Mouse (Mus musculus): Measurements from ENCODE around the gene Slc16a5.

The Slc16a5 gene

GRCm38 (mm10) chr11:115462243-115462891 lies at the start of gene Slc16a5:
TSS of gene Slc16a5 (plus strand) at chr11:115462474.
- DNase-seq = no peak

DNA sequence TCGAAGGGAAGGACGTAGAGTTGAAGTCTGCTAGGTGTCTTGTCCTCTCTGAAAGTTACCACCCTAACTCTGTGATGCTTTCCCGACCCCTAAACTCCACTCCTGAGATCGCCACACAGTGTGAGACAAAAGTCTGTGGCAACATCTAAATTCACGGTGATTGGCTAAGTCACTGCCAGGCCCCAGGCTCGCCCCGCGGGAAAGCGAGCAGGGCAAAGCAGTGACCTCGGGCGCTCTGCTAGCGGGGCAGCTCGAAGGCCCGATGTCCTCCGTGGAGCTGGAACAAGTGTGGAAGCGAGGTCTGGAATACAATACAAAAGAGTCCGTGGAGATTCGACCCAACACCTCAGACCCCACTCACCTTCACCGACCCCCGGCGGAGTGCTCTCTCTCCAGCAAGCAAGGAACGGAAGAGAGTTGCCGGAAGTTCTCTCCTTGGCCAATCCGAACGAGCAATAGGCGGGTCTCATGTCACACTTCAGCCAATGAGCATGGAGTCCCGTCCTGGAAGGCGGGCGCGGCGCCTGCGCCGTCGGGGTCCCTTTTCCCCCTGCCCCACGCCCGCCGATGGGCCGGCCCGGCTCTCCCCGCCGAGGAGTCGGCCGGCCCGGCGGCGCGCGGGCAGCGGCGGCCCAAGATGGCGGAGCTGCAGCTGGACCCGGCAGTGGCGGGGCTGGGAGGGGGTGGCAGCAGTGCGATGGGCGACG lies 42.6 kb upstream of the Slc16a5 start, which contains the start of the genes Atp5h and Kctd2:
Gene Atp5h, minus strand, starts transcription at position 432 of the 707 bp plus-strand sequence.
Gene Kctd2, plus strand, starts transcription at position 598 of the 707 bp plus-strand sequence.
- peak; percentile 95 for DNase-seq

- peak; percentile 71 for DNase-seq
Observed at GRCm38 (mm10) chr11:115420336-115421190, 41.7 kb upstream of the Slc16a5 start.

DNA sequence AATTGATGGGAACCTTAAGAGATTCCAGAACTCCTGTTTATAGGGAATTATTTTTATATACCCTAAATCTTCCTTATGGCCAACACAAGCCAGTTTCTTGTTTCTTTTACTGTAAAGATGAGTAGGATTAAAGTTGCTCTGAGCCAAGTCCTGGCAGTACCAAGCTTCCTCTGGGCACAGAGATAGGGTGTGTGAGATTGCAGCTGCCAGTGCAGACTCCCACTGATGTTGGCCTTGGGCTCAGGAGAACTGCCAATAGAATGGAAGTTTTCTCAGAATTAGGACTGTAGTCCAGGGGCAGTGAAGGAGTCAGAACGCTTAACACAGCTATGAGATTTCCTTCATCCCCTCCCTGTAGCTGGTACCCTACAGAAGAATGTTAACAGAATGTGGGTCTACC lies 40.9 kb upstream of the Slc16a5 start:
- DNase-seq = no peak

DNA sequence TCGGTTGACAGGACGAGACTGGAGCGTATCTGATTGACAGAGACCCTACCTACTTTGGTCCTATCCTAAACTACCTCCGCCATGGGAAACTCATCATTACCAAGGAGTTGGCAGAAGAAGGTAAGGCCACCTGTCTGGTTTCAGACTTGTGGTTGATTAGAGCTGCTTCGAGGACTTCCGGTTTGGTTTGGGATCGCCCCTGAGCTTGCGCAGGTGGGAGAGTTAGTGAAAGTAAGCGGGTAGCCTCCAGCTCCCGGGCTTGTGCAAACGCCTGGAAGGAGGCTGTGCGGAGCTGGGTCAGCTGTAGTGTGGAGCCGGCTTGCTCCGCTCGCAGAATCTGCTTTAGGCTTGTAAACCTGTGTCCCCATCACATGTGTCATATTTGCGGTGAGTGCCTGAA lies 40.3 kb upstream of the Slc16a5 start:
- no peak for DNase-seq

DNA sequence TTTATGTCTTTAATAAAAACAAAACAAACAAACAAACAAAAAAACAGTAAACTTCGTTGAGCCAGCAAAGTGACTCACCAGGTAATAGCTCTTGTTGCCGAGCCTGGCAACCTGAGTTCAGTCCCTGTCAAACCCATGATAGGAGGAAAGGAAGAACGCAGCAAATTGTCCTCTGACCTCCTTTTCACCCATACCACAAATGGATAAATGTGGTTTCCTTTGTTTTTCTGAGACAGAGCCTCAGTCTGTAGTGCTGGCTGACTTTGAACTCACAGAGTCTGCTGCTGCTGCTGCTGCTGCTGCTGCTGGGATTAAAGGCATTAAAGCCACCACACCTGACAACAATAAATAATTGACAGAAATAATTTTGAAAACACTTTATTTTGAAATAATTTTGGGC lies 39.2 kb upstream of the Slc16a5 start:
- DNase-seq = no peak

DNA sequence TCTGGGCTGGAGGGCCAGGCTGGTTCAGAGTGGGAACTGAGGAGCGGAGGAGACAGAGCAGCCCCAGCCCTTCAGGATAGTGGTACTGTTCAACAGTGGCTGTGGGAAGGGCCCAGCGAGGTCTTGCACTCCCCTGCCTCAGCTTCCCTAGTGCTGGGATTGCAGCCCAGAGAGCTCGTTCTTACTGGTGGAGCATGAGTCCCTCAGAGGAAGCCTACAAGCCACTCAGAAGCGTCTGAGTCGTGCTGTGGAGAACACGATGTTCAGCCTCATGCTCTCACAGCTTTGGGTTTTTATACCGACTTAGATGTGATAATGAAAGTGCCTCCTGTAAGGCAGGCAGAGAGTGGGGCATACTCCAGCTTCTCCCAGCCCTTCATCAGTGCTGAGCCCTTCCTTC lies 37.6 kb upstream of the Slc16a5 start:
- DNase-seq = no peak

GRCm38 (mm10) chr11:115425671-115426070 lies 36.6 kb upstream of the Slc16a5 start:
- DNase-seq = no peak

DNA sequence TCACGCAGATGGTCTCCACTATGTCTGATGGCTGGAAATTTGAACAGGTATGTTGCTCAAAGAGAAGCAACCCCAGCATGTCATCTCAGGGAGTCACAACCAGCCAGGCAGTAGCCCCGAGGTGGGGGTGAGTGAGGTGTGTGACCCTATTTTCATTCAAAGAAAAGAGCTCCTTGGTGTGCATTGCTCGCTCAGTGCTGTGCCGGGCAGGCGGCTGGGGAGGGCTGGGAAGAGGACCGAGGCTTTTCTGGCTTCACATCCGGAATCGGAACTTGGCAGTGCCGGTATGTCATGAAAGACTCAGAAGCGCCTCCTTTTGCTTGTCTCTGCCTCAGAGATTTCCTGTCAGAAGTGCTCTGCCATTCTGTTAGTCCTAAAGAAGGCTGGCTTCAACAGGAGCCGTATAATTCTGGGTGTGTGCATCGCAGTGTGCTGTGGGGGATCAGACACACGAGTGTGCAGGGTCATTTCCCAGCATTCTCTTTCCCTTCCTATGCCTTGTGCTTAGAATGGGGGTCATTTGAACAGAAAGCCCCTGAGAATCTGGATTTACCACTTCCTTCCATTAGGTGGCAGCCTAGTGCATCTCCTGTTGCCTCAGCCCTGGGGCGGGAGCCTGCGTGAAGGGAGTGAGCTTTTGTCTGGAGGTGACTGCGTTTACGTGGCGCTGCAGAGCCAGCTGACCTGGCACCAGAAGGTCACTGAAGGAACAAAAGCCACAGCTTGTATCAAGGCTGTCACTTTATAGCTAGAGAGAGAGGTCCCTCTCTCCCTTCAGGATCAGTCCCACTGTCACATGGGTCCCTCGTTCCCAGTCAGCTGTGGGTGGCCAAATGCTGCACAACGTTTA lies 34.6 kb upstream of the Slc16a5 start:
- peak; percentile 74 for DNase-seq

- DNase-seq = no peak
Observed at GRCm38 (mm10) chr11:115429307-115429706, 33.0 kb upstream of the Slc16a5 start.

DNA sequence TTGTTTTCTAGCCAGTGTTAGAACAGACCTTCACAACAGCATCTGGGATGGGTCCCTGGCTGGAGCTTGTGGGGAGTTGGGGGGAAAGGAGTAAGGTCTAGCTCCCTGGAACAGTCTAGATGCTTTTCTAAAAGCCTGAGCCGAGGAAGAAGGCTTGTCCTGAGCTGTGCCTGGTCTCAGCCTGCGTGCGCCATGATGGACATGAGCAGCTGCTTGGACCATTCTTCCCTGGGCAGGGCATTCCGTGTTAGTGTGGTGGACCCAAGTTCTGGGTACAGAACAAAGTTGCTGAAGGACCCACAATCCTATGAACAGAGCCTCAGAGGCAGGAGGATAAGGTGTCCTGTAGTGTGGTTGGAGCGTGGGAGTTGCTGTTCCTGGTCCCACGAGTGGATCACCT lies 31.7 kb upstream of the Slc16a5 start:
- DNase-seq = no peak

GRCm38 (mm10) chr11:115432814-115433213 lies 29.5 kb upstream of the Slc16a5 start:
- no peak for DNase-seq

- DNase-seq = no peak
Observed at GRCm38 (mm10) chr11:115433342-115433741, 28.9 kb upstream of the Slc16a5 start.

DNA sequence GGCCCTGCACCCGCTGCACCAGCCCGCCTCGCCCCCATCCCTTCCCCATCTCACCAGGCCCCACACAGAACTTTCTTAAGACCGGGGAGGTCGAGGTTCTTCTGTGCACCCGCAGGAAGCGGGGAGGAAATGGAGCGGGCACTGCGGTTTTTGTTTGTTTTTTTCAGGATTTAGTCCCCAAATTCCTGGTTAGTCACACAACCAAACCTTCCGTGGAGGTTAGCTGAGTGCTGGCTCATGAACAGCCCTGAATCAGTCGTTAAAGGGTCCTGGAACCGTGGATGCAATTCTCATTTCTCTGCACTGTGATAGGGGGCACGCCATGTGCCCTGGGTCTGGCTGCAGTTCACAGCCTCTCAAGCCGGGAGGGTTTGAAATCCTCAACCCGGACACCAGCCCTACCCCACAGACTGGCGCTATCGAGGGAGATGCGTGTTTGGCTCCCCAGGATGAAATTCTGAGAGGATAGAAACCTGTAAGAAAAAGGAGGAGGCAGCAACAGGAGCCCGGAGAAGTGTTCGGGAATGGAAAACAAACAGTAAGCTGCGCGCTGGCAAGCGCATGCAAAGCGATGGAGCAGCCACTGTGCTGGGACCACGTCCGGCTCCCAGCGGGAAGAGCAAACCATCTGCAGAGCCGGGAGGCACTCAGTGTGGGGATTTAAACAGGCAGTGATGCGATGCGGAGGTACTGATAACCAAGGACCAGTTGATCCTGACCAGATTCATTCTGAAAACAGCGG lies 26.5 kb upstream of the Slc16a5 start:
- no peak for DNase-seq

- DNase-seq = no peak
Observed at GRCm38 (mm10) chr11:115437571-115438122, 24.6 kb upstream of the Slc16a5 start.

DNA sequence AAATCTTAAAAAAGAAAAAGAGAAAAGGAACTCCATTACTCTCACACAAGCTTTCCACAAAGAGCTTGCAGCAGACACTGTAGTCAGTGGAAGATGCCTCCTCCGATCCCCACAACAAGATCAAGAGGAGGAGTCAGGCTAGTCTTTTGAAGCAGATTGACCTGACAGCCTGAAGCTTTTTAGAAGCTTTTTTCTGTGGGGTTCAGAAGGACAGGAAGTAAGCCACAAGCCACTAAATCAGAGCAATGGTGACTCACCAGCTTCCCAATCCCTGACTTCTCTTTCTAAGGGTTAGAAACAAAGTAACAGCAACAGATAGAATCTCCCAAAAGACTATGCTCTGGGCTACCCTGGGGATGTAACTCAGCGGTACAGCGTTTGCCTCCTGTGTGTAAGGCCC lies 22.9 kb upstream of the Slc16a5 start:
- no peak for DNase-seq

- DNase-seq = no peak
Observed at GRCm38 (mm10) chr11:115439906-115440595, 22.2 kb upstream of the Slc16a5 start, which contains the start of gene Trim80. TSS of gene Trim80 (plus strand) at chr11:115440545.

DNA sequence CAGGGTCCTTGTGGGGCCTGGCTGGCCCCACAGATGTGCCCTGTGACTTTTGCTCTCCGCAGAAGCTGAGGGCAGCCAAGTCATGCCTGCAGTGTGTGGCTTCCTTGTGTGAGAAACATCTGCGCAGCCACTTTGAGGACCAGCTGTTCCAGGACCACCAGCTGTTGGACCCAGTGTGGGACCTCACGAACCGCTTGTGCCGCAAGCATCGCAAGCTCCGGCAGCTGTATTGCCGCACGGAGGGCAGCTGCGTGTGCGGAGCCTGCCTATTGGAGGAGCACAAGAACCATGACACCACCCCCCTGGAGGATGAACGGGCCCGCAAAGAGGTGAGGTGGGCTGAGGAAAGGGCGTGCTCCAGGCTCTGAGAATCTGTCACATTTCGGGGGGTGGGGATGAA lies 20.9 kb upstream of the Slc16a5 start:
- no peak for DNase-seq

DNA sequence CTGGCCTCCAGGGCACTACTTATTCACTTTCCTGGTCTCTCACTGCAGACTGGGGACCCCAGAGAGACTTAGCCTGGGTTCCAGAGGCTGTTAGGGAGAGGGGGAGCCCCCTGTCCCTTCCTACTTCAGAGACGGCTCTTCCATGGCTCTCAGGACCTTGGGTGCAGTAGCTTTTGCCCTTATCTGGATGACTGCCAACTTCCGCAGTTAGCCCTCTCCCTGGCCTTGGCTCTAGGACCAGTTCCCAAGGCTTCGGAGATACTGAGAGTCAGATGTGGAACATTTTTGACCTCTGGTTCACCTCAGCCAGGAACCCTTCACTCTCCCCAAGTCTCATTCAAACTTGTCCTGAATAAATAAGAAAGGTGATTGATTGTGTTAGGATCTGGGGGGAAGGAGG lies 15.4 kb upstream of the Slc16a5 start:
- no peak for DNase-seq

GRCm38 (mm10) chr11:115447321-115447885 lies 14.9 kb upstream of the Slc16a5 start:
- DNase-seq = no peak

All from lung, postnatal 14 days (tissue).